Mouse (Mus musculus) midbrain, embryonic 11.5 days (tissue): Measurements from ENCODE around the gene Napepld. TPM values are rescaled to one million over a fixed set of nuclear protein-coding genes. Genes with fewer than 3 reads are reported as not detected.

Experiments
- ATAC-seq: fragments of 200-750 bp; cut with Nextera tagmentation; 2 replicates; pipeline ENCODE4 v1.8.0; 2017; ENCODE audit warnings: moderate TSS enrichment, moderate library complexity; ENCODE audit not compliant: low FRiP score
- DNase-seq: peaks from one replicate; pipeline ENCODE4 v3.0.0; 2015; ENCODE audit warnings: low spot score; ENCODE audit errors: missing footprints
- H3K27ac ChIP-seq: fragments of 300-500 bp; sonication (generic); 2 replicates; pipeline ENCODE4 v1.5.1; 2014; ENCODE audit warnings: low read depth, low read length
- H3K27me3 ChIP-seq: fragments of 300-500 bp; sonication (generic); 2 replicates; pipeline ENCODE4 v1.6.1; 2014; ENCODE audit warnings: mild to moderate bottlenecking, low read length, moderate library complexity, mixed read lengths; ENCODE audit not compliant: control insufficient read depth, insufficient read depth
- H3K36me3 ChIP-seq: fragments of 300-500 bp; sonication (generic); 2 replicates; pipeline ENCODE4 v1.6.1; 2014; ENCODE audit warnings: mild to moderate bottlenecking, low read length, moderate library complexity, mixed read lengths; ENCODE audit not compliant: control insufficient read depth, insufficient read depth
- H3K4me1 ChIP-seq: fragments of 300-500 bp; sonication (generic); 2 replicates; pipeline ENCODE4 v1.6.1; 2014; ENCODE audit warnings: low read length; ENCODE audit not compliant: control insufficient read depth, insufficient read depth
- H3K4me2 ChIP-seq: fragments of 300-500 bp; sonication (generic); 2 replicates; pipeline ENCODE4 v1.6.1; 2014; ENCODE audit warnings: mild to moderate bottlenecking, moderate library complexity
- H3K4me3 ChIP-seq: fragments of 300-500 bp; sonication (generic); 2 replicates; pipeline ENCODE4 v1.5.1; 2014; ENCODE audit warnings: low read depth, low read length
- H3K9ac ChIP-seq: fragments of 300-500 bp; sonication (generic); 2 replicates; pipeline ENCODE4 v1.6.1; 2014; ENCODE audit warnings: low read length
- H3K9me3 ChIP-seq: fragments of 300-500 bp; sonication (generic); 2 replicates; pipeline ENCODE4 v1.6.1; 2016; ENCODE audit warnings: low read length; ENCODE audit not compliant: control insufficient read depth
- WGBS: fragments of 180-500 bp; shearing (Covaris S2); extraction: QIAGEN DNeasy Blood & Tissue Kit; methylation state at CpG from one replicate; pipeline ENCODE4 v1.1.7; 2014; 5-methylcytosine and 5-hydroxymethylcytosine counted together
- polyA plus RNA-seq: library from polyadenylated mRNA; unstranded; fragments of >200 nt; fragmentation: Nextera tagmentation; extraction: Ambion mirVana; gene quantifications from 2 replicates; pipeline ENCODE4 v1.2.1, GENCODE M21; 2014

Gene Napepld
- polyA plus RNA-seq, 1 experiment from 2014 or later, result 17.0 TPM

- no peak for ATAC-seq
- DNase-seq, result peak; percentile 89
- no peak overlapping the region for H3K9ac ChIP-seq
- H3K27ac ChIP-seq, result no peak overlapping the region
- peaks cover 29% of the 10 kb centered on the region for H3K4me1 ChIP-seq
- no peak overlapping the region for H3K4me2 ChIP-seq
- 26% methylated on average over 10 of the region's 10 CpGs for WGBS
- no peaks in the 10 kb centered on the region for H3K9me3 ChIP-seq
- no peak overlapping the region for H3K4me3 ChIP-seq
- H3K27me3 ChIP-seq, result no peaks in the 10 kb centered on the region
- H3K36me3 ChIP-seq, result peaks cover 6% of the 10 kb centered on the region
Measured at GRCm38 (mm10) chr5:21735584-21735983, 34.4 kb upstream of the Napepld start.

GRCm38 (mm10) chr5:21735100-21735499, 33.9 kb upstream of the Napepld start:
- peak; percentile 83 for DNase-seq
- peaks cover 29% of the 10 kb centered on the region for H3K4me1 ChIP-seq
- H3K4me2 ChIP-seq, result no peak overlapping the region
- no peaks in the 10 kb centered on the region for H3K9me3 ChIP-seq
- H3K4me3 ChIP-seq, result no peak overlapping the region
- H3K27ac ChIP-seq, result no peak overlapping the region
- no peaks in the 10 kb centered on the region for H3K27me3 ChIP-seq
- ATAC-seq, result no peak
- H3K9ac ChIP-seq, result no peak overlapping the region
- peaks cover 4% of the 10 kb centered on the region for H3K36me3 ChIP-seq
- WGBS, result 83% methylated on average over 20 of the region's 20 CpGs

- 8% methylated on average over 8 of the region's 8 CpGs for WGBS
- Histone ChIP-seq H3K9me3 (no peaks in the 10 kb centered on the region), H3K36me3 (no peaks in the 10 kb centered on the region), H3K4me1 (peaks cover 26% of the 10 kb centered on the region), H3K9ac (peak overlapping the region; percentile 47; the same call in 1 of the 2 replicates), H3K27me3 (no peaks in the 10 kb centered on the region), H3K4me3 (no peak overlapping the region), H3K27ac (peak overlapping the region; percentile 84), H3K4me2 (peak overlapping the region; percentile 0; the same call in 1 of the 2 replicates)
- DNase-seq, result peak; percentile 97
- ATAC-seq, result peak; percentile 95
Measured at GRCm38 (mm10) chr5:21732930-21733329, 31.7 kb upstream of the Napepld start.

GRCm38 (mm10) chr5:21732177-21732911, 31.1 kb upstream of the Napepld start:
- no peaks in the 10 kb centered on the region for H3K27me3 ChIP-seq
- WGBS, result 34% methylated on average over 3 of the region's 3 CpGs
- no peaks in the 10 kb centered on the region for H3K9me3 ChIP-seq
- H3K4me3 ChIP-seq, result no peak overlapping the region
- H3K9ac ChIP-seq, result peak overlapping the region; percentile 6; the same call in 1 of the 2 replicates
- H3K4me2 ChIP-seq, result peak overlapping the region; percentile 13; the same call in 1 of the 2 replicates
- DNase-seq (peak; percentile 94), ATAC-seq (peak; percentile 54)
- peak overlapping the region; percentile 84 for H3K27ac ChIP-seq
- peaks cover 22% of the 10 kb centered on the region for H3K4me1 ChIP-seq
- H3K36me3 ChIP-seq, result no peaks in the 10 kb centered on the region

GRCm38 (mm10) chr5:21729107-21729506, 27.9 kb upstream of the Napepld start:
- Histone ChIP-seq H3K4me1 (peaks cover 29% of the 10 kb centered on the region), H3K9ac (no peak overlapping the region)
- 82% methylated on average over 5 of the region's 5 CpGs for WGBS

GRCm38 (mm10) chr5:21724872-21725271, 23.7 kb upstream of the Napepld start:
- ATAC-seq, result peak; percentile 80
- WGBS, result 10% methylated on average over 7 of the region's 7 CpGs
- DNase-seq, result peak; percentile 90
- H3K27me3 ChIP-seq, result no peaks in the 10 kb centered on the region
- no peaks in the 10 kb centered on the region for H3K9me3 ChIP-seq
- no peaks in the 10 kb centered on the region for H3K36me3 ChIP-seq
- H3K4me2 ChIP-seq, result no peak overlapping the region
- peaks cover 15% of the 10 kb centered on the region for H3K4me1 ChIP-seq
- H3K9ac ChIP-seq, result peak overlapping the region; percentile 31
- peak overlapping the region; percentile 93 for H3K27ac ChIP-seq
- no peak overlapping the region for H3K4me3 ChIP-seq

More at GRCm38 (mm10) chr5:21729107-21729506, 27.9 kb upstream of the Napepld start:
- ATAC-seq (no peak), DNase-seq (peak; percentile 80)
- no peaks in the 10 kb centered on the region for H3K27me3 ChIP-seq
- H3K4me2 ChIP-seq, result no peak overlapping the region
- no peak overlapping the region for H3K27ac ChIP-seq
- no peaks in the 10 kb centered on the region for H3K9me3 ChIP-seq
- H3K4me3 ChIP-seq, result no peak overlapping the region
- H3K36me3 ChIP-seq, result no peaks in the 10 kb centered on the region

GRCm38 (mm10) chr5:21724427-21724826, 23.2 kb upstream of the Napepld start:
- Histone ChIP-seq H3K27me3 (no peaks in the 10 kb centered on the region), H3K36me3 (no peaks in the 10 kb centered on the region), H3K4me2 (no peak overlapping the region), H3K9me3 (no peaks in the 10 kb centered on the region), H3K27ac (peak overlapping the region; percentile 93), H3K4me1 (peaks cover 15% of the 10 kb centered on the region), H3K4me3 (no peak overlapping the region), H3K9ac (peak overlapping the region; percentile 31)
- WGBS, result 26% methylated on average over 1 of the region's 1 CpGs
- ATAC-seq (peak; percentile 54), DNase-seq (peak; percentile 88)

- H3K27ac ChIP-seq, result no peak overlapping the region
- ATAC-seq (no peak), DNase-seq (no peak)
- 88% methylated on average over 2 of the region's 2 CpGs for WGBS
- H3K4me1 ChIP-seq, result peaks cover 4% of the 10 kb centered on the region
- no peak overlapping the region for H3K4me3 ChIP-seq
- no peak overlapping the region for H3K9ac ChIP-seq
- H3K27me3 ChIP-seq, result no peaks in the 10 kb centered on the region
- H3K4me2 ChIP-seq, result no peak overlapping the region
- H3K9me3 ChIP-seq, result no peaks in the 10 kb centered on the region
- H3K36me3 ChIP-seq, result no peaks in the 10 kb centered on the region
Measured at GRCm38 (mm10) chr5:21719209-21719608, 18.0 kb upstream of the Napepld start.

- Histone ChIP-seq H3K27me3 (no peaks in the 10 kb centered on the region), H3K27ac (no peak overlapping the region)
- 90% methylated on average over 5 of the region's 5 CpGs for WGBS
Measured at GRCm38 (mm10) chr5:21718546-21718945, 17.4 kb upstream of the Napepld start.

More at GRCm38 (mm10) chr5:21718546-21718945, 17.4 kb upstream of the Napepld start:
- H3K9me3 ChIP-seq, result no peaks in the 10 kb centered on the region
- no peaks in the 10 kb centered on the region for H3K4me1 ChIP-seq
- no peak overlapping the region for H3K4me2 ChIP-seq
- no peak overlapping the region for H3K4me3 ChIP-seq
- DNase-seq (peak; percentile 51), ATAC-seq (no peak)
- no peak overlapping the region for H3K9ac ChIP-seq
- no peaks in the 10 kb centered on the region for H3K36me3 ChIP-seq
